Comparison of ENCODE assay signal across 16 mouse cellular contexts in the genomic region with DNA sequence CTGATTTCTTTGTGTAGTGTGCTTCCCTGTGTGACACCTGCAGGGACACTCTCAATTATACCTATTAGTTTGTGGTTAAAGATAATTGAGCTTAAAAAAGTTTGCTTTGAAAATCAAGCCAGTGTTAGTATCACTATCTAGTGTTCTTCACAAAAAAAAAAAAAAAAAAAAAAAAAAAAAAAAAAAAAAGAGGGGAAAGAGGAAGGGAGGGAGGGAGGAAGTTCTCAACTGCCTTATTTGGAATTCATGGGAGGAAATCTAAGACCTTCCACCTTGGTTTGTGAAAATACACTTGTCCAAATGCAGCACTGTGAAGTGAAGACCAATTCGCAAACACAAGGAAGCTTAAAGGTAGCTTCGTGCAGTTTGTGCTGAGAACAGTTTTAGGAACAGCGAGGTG.
"Had no signal": no experiment of that assay in that cellular context is flagged by ENCODE, and none has a peak within 500 bp of the region (broad histone marks: within the 10 kb centered on the region; RNA-seq: fewer than 3 reads in every experiment).

No protein-coding gene starts in this region.

- H3K4me1 ChIP-seq: midbrain, embryonic 13.5 days; neural tube, embryonic 12.5 days; stomach, embryonic 15.5 days had no signal

- H3K4me2 ChIP-seq: lung, embryonic 14.5 days; midbrain, embryonic 11.5 days; midbrain, embryonic 13.5 days; neural tube, embryonic 12.5 days; stomach, embryonic 15.5 days had no signal

- H3K9ac ChIP-seq: lung, embryonic 14.5 days; midbrain, embryonic 13.5 days; neural tube, embryonic 12.5 days; stomach, embryonic 15.5 days had no signal

- H3K9me3 ChIP-seq: midbrain, embryonic 13.5 days; neural tube, embryonic 12.5 days; stomach, embryonic 15.5 days had no signal

- H3K27me3 ChIP-seq: megakaryocyte, embryonic 14.5 days; midbrain, embryonic 13.5 days; neural tube, embryonic 12.5 days; stomach, embryonic 15.5 days had no signal

- ATAC-seq: midbrain, embryonic 13.5 days; midbrain, embryonic 16.5 days had no signal

- H3K4me3 ChIP-seq: megakaryocyte, embryonic 14.5 days; midbrain, embryonic 13.5 days; neural tube, embryonic 12.5 days; stomach, embryonic 15.5 days had no signal

- H3K27ac ChIP-seq: macrophage; midbrain, embryonic 13.5 days; neural tube, embryonic 12.5 days; stomach, embryonic 15.5 days; stomach, postnatal 0 days had no signal

- DNase-seq: lung, adult 18-20 months; lung, embryonic 14.5 days; lung, postnatal 14 days; lung, postnatal 36 days; right cerebral cortex, postnatal 14 days; thymus, adult 2 months; thymus, postnatal 25 days; thymus, postnatal 4 days had no signal

- H3K36me3 ChIP-seq: neural tube, embryonic 12.5 days; stomach, embryonic 15.5 days had no signal
